Mouse (Mus musculus) MEL (cell line): Measurements from ENCODE around the gene Nptx1. TPM values are rescaled to one million over a fixed set of nuclear protein-coding genes. Genes with fewer than 3 reads are reported as not detected.

Experiments
- DNase-seq: peaks from one replicate; pipeline ENCODE4 v3.0.0; 2011; ENCODE audit warnings: low read depth, low spot score
- H3K27ac ChIP-seq: 2 replicates; pipeline ENCODE4 v1.5.1; 2012; ENCODE audit warnings: low read depth, mild to moderate bottlenecking, control low read depth, low read length, moderate library complexity; ENCODE audit not compliant: control insufficient read depth
- H3K27me3 ChIP-seq, 2 experiments: fragments of 150-350 bp in 1 of 2; sonication (generic) in 1 of 2; 2 replicates each; pipeline ENCODE4 v1.6.1; 2012; ENCODE audit warnings: low read length in 2 of 2, mild to moderate bottlenecking in 2 of 2, improper control_type of control experiment in 1 of 2, moderate library complexity in 1 of 2; ENCODE audit not compliant: insufficient read depth in 2 of 2, control insufficient read depth in 1 of 2
- H3K36me3 ChIP-seq, 2 experiments: 2 replicates each; pipeline ENCODE4 v1.6.1; 2012 to 2014; ENCODE audit warnings: low read length in 2 of 2, improper control_type of control experiment in 1 of 2, inconsistent platforms in 1 of 2, mild to moderate bottlenecking in 1 of 2; ENCODE audit not compliant: insufficient read depth in 2 of 2, control insufficient read depth in 1 of 2
- H3K4me1 ChIP-seq, 2 experiments: fragments of 150-350 bp in 1 of 2; sonication (generic) in 1 of 2; 2 replicates each; pipeline ENCODE4 v1.6.1; 2012; ENCODE audit warnings: low read length in 2 of 2, improper control_type of control experiment in 1 of 2, mild to moderate bottlenecking in 1 of 2; ENCODE audit not compliant: insufficient read depth in 2 of 2, control insufficient read depth in 1 of 2
- H3K4me3 ChIP-seq, 2 experiments: fragments of 150-350 bp in 1 of 2; sonication (generic) in 1 of 2; 2 replicates each; pipeline ENCODE4 v1.5.1; 2012; ENCODE audit warnings: low read depth in 2 of 2, low read length in 2 of 2, mild to moderate bottlenecking in 2 of 2, moderate library complexity in 2 of 2, control low read depth in 1 of 2, improper control_type of control experiment in 1 of 2; ENCODE audit not compliant: control insufficient read depth in 1 of 2, insufficient read depth in 1 of 2
- H3K79me2 ChIP-seq: 2 replicates; pipeline ENCODE4 v1.6.1; 2012; ENCODE audit warnings: mild to moderate bottlenecking, low read length, moderate library complexity; ENCODE audit not compliant: control insufficient read depth, poor library complexity, insufficient read depth
- H3K9ac ChIP-seq: 2 replicates; pipeline ENCODE4 v1.6.1; 2012; ENCODE audit warnings: low read depth, mild to moderate bottlenecking, control low read depth, low read length, moderate library complexity; ENCODE audit not compliant: control insufficient read depth, poor library complexity, severe bottlenecking
- H3K9me3 ChIP-seq: fragments of 150-350 bp; sonication (generic); replicated peaks from 2 replicates; pipeline ENCODE4 v1.6.1; 2012; ENCODE audit warnings: mild to moderate bottlenecking, low read length, improper control_type of control experiment, moderate library complexity; ENCODE audit not compliant: insufficient read depth
- CTCF ChIP-seq, 3 experiments: IDR thresholded peaks in 2 of 3; conservative IDR thresholded peaks in 1 of 3; 2 replicates each; pipeline ENCODE4 v1.5.1; 2011 to 2012; ENCODE audit warnings: low read length in 3 of 3, low read depth in 2 of 3, mild to moderate bottlenecking in 2 of 3, improper control_type of control experiment in 1 of 3, inconsistent platforms in 1 of 3, mixed read lengths in 1 of 3, moderate library complexity in 1 of 3; ENCODE audit not compliant: control insufficient read depth in 1 of 3, insufficient read depth in 1 of 3, poor library complexity in 1 of 3, severe bottlenecking in 1 of 3
- E2F4 ChIP-seq: IDR thresholded peaks from 2 replicates; pipeline ENCODE4 v1.6.1; 2011; ENCODE audit warnings: low read depth, low read length, improper control_type of control experiment, borderline replicate concordance
- ELF1 ChIP-seq: IDR thresholded peaks from 2 replicates; pipeline ENCODE4 v1.6.1; 2014; ENCODE audit warnings: low read depth, mild to moderate bottlenecking, inconsistent platforms, low read length, improper control_type of control experiment, moderate library complexity
- ETS1 ChIP-seq: IDR thresholded peaks from 2 replicates; pipeline ENCODE4 v1.6.1; 2012; ENCODE audit warnings: low read depth, mild to moderate bottlenecking, inconsistent platforms, low read length, improper control_type of control experiment, moderate library complexity
- GATA1 ChIP-seq: IDR thresholded peaks from 2 replicates; pipeline ENCODE4 v1.6.1; 2011; ENCODE audit warnings: low read depth, low read length, improper control_type of control experiment
- HCFC1 ChIP-seq: IDR thresholded peaks from 2 replicates; pipeline ENCODE4 v1.6.1; 2012; ENCODE audit warnings: low read depth, mild to moderate bottlenecking, inconsistent platforms, low read length, improper control_type of control experiment, moderate library complexity
- JUND ChIP-seq: IDR thresholded peaks from 2 replicates; pipeline ENCODE4 v1.6.1; 2011; ENCODE audit warnings: low read depth, mild to moderate bottlenecking, improper control_type of control experiment, low read length
- MAZ ChIP-seq: IDR thresholded peaks from 2 replicates; pipeline ENCODE4 v1.6.1; 2012; ENCODE audit warnings: low read depth, mild to moderate bottlenecking, inconsistent platforms, low read length, improper control_type of control experiment
- MYC ChIP-seq: IDR thresholded peaks from 2 replicates; pipeline ENCODE4 v1.6.1; 2011; ENCODE audit warnings: low read depth, mild to moderate bottlenecking, low read length, improper control_type of control experiment, moderate library complexity
- NELFE ChIP-seq: IDR thresholded peaks from 2 replicates; pipeline ENCODE4 v1.6.1; 2011; ENCODE audit warnings: low read depth, low read length, improper control_type of control experiment
- NRF1 ChIP-seq: IDR thresholded peaks from 2 replicates; pipeline ENCODE4 v1.6.1; 2014; ENCODE audit warnings: low read depth, mild to moderate bottlenecking, inconsistent platforms, low read length, improper control_type of control experiment, moderate library complexity; ENCODE audit not compliant: poor library complexity, insufficient read depth, severe bottlenecking
- POLR2AphosphoS5 ChIP-seq: IDR thresholded peaks from 2 replicates; pipeline ENCODE4 v1.6.1; 2012; ENCODE audit warnings: low read depth, borderline replicate concordance, mild to moderate bottlenecking, inconsistent platforms, low read length, moderate library complexity, mixed read lengths
- RAD21 ChIP-seq: IDR thresholded peaks from 2 replicates; pipeline ENCODE4 v1.6.1; 2011; ENCODE audit warnings: mild to moderate bottlenecking, low read depth, low read length, improper control_type of control experiment
- SMC3 ChIP-seq: IDR thresholded peaks from 2 replicates; pipeline ENCODE4 v1.6.1; 2011; ENCODE audit warnings: low read depth, low read length, improper control_type of control experiment
- UBTF ChIP-seq: IDR thresholded peaks from 2 replicates; pipeline ENCODE4 v1.6.1; 2012; ENCODE audit warnings: low read depth, mild to moderate bottlenecking, inconsistent platforms, low read length, improper control_type of control experiment, moderate library complexity, borderline replicate concordance; ENCODE audit not compliant: insufficient read depth
- USF2 ChIP-seq, 2 experiments: IDR thresholded peaks; 2 replicates each; pipeline ENCODE4 v1.6.1; 2011 to 2012; ENCODE audit warnings: improper control_type of control experiment in 2 of 2, low read length in 2 of 2, borderline replicate concordance in 1 of 2, inconsistent platforms in 1 of 2, low read depth in 1 of 2, mild to moderate bottlenecking in 1 of 2; ENCODE audit not compliant: insufficient read depth in 1 of 2
- ZMIZ1 ChIP-seq: IDR thresholded peaks from 2 replicates; pipeline ENCODE4 v1.6.1; 2012; ENCODE audit warnings: low read depth, mild to moderate bottlenecking, inconsistent platforms, low read length, improper control_type of control experiment, moderate library complexity
- polyA plus RNA-seq, 2 experiments: library from polyadenylated mRNA; stranded (reverse) in 1 of 2; unstranded in 1 of 2; fragments of >175 nt in 1 of 2; fragments of >200 nt in 1 of 2; gene quantifications; 2 replicates each; pipeline versions ENCODE4 v1.2.1 to v1.2.4; 2012; ENCODE audit warnings: low replicate concordance in 2 of 2, low read depth in 1 of 2; ENCODE audit not compliant: insufficient read length in 2 of 2, insufficient read depth in 1 of 2, missing spikeins in 1 of 2
- total RNA-seq: library from RNA; depleted of rRNA; stranded (reverse); fragments of 300-350 nt; gene quantifications from 2 replicates; pipeline ENCODE4 v1.2.3, GENCODE M21; 2012

Gene Nptx1
- total and polyA plus RNA-seq, 3 experiments: not detected

GRCm38 (mm10) chr11:119540560-119540959 is 7.0 kb downstream of the Nptx1 start:
- no peaks in the 10 kb centered on the region for H3K79me2 ChIP-seq
- H3K27me3 ChIP-seq: peaks cover 0 to 1% of the 10 kb centered on the region in 2 experiments; a peak in 1 of 4 replicates

GRCm38 (mm10) chr11:119539944-119540343 is 7.6 kb downstream of the Nptx1 start:
- no peak overlapping the region for H3K9ac ChIP-seq
- no peaks in the 10 kb centered on the region for H3K79me2 ChIP-seq
- H3K4me3 ChIP-seq: no peak overlapping the region
- H3K27me3 ChIP-seq: peaks cover 0 to 1% of the 10 kb centered on the region in 2 experiments; a peak in 1 of 4 replicates
- no peak overlapping the region for H3K27ac ChIP-seq
- H3K36me3 ChIP-seq: no peaks in the 10 kb centered on the region
- TF ChIP-seq ZMIZ1: no peak
- TF ChIP-seq RAD21: no peak
- TF ChIP-seq UBTF: no peak
- no peak for TF ChIP-seq MYC
- TF ChIP-seq, all 39 proteins: peak for 0
- H3K4me1 ChIP-seq: no peaks in the 10 kb centered on the region
- H3K9me3 ChIP-seq: no peaks in the 10 kb centered on the region
- DNase-seq: peak; percentile 41

More at GRCm38 (mm10) chr11:119540560-119540959, 7.0 kb downstream of the Nptx1 start:
- TF ChIP-seq GATA1 (no peak), E2F4 (no peak), POLR2AphosphoS5 (no peak), ELF1 (no peak), NRF1 (no peak), MAZ (no peak), MYC (no peak), SMC3 (no peak), USF2 (IDR thresholded peaks at IDR 0.05; ENCODE audit: borderline replicate concordance in 1 of 2, insufficient read depth in 1 of 2, low read depth in 1 of 2, low read length in 2 of 2) (no peak), HCFC1 (no peak), NELFE (no peak), CTCF (IDR thresholded peaks at IDR 0.05 in 2 of 3, conservative IDR thresholded peaks at IDR 0.05 in 1 of 3; ENCODE audit: control insufficient read depth in 1 of 3, insufficient read depth in 1 of 3, low read depth in 2 of 3, low read length in 3 of 3, poor library complexity in 1 of 3, severe bottlenecking in 1 of 3) (no peak), ZMIZ1 (no peak), ETS1 (no peak), JUND (no peak)
- Histone ChIP-seq H3K36me3 (no peaks in the 10 kb centered on the region), H3K4me1 (no peaks in the 10 kb centered on the region), H3K9ac (no peak overlapping the region), H3K27ac (no peak overlapping the region), H3K4me3 (no peak overlapping the region), H3K9me3 (no peaks in the 10 kb centered on the region)
- DNase-seq: no peak
